ENCODE assay signal across 1 mouse cellular context in genomic region chr15:80117154-80117553, GRCm38 (mm10).
A peak's percentile ranks its signal among the peaks of the same experiment; 100 is the strongest.
TF ChIP-seq lines count a peak whose summit lies in the region.

No protein-coding gene starts in this region.

TF ChIP-seq in MEL, 35 proteins besides CTCF, POLR2A, EP300 and RAD21:
- TF ChIP-seq MXI1 (IDR thresholded peaks at IDR 0.05; ENCODE audit: low read depth, low read length) (no peak), USF1 (IDR thresholded peaks at IDR 0.05; ENCODE audit: low read depth, low read length) (0 out of 2 replicates have a peak, but pooled peaks have one; percentile 6)
